Mouse (Mus musculus): ENCODE data around the gene Dcp1a. TPM values are rescaled to one million over a fixed set of nuclear protein-coding genes. Genes with fewer than 3 reads are reported as not detected.

Dcp1a gene
- polyA plus RNA-seq (2017; shearing (Covaris generic)): 60.0 TPM

DNA sequence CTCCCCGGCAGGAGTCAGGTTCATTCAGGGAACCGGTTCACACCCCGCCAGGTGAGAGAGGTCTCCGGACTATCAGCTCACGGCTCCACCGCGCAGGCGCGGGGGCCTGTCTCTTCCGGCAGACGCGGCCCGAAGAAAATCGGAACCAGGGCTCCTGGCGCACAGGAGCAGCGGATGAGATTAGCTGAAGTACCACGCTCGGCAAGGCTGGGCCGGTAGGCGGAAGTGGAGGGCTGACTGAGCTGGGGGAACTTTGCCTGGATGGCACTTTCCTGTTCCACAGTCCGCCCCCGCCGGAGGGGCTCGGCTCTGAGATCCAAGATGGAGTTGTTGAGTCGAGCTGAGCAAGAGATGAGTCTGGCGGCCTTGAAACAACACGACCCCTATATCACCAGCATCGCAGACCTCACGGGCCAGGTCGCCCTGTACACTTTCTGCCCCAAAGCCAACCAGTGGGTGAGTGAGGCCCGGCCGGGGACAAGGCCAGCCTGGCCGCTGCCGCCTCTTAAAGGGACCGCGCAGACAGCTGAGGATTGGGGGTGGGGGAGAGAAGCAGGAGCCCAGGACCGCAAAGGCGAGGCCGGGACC is at the start of gene Dcp1a:
TSS of gene Dcp1a (plus strand) at position 175 of the 588 bp plus-strand sequence.

DNA sequence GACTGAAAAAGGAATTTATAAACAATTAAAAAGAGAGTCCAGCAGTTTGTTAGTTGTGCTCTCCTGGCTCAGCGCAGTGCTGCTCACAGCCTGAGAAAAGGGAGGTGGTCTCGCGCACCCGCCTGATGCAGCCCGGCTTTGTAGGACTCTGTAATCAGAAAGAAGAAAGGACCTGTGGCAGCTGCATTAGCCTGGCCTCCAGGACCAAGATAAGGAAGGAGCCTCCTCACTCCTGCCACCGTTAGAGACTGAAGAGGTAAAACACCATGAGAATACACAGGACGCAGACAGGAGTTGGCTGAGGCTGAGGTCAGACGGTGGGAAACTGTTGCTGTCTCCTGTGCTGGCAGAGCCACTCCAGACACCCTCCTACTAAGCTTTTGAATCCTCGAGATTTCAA is 12.0 kb downstream of the Dcp1a start, which contains the start of gene Cacna1d:
TSS of gene Cacna1d (minus strand) at position 114 of the 400 bp plus-strand sequence.

DNA sequence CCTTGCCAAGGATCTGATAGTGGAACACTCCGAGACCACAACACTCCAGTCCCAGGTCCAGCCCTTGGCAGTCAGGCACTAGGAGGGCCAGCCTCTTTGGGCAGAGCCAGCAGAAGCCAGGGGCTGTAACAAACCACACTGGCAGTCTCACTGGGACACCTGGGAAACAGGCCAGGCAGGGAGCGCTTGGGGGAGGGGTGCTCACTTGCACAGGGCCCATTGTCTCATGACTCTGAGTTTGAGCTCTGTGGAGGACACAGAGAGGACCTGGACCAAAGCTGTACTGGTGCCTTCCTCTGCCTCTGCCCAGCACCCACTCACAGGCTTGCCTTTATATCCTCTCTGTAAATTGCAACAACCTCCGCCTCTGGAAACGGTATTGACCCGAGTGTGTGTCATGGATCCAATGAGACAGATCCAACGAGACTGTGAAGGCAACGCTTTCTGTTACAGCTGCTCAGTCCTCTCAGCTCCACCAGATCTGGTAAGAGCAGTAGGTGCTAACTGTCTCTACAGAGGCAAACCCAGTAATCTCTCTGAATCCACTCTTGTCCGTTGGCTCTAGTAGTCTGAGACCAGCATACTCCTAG is 68.9 kb downstream of the Dcp1a start, which contains the start of gene Tkt:
TSS of gene Tkt (plus strand) at position 229 of the 590 bp plus-strand sequence.

Other genes starting within 250 kb of the Dcp1a start
- 1.1 TPM for gene Cacna1d, start 11.9 kb downstream of the Dcp1a start, polyA plus RNA-seq (2017; shearing (Covaris generic))
- 151 TPM for gene Tkt, start 68.8 kb downstream of the Dcp1a start, polyA plus RNA-seq (2017; shearing (Covaris generic))
- 86.0 TPM for gene Prkcd, start 146.7 kb downstream of the Dcp1a start, polyA plus RNA-seq (2017; shearing (Covaris generic))
- 8.6 TPM for gene Rft1, start 174.8 kb downstream of the Dcp1a start, polyA plus RNA-seq (2017; shearing (Covaris generic))
- gene Sfmbt1, start 235.3 kb downstream of the Dcp1a start, polyA plus RNA-seq (2017; shearing (Covaris generic)): 17.8 TPM